Mouse (Mus musculus): ENCODE results near the gene Otub2. TPM values are rescaled to one million over a fixed set of nuclear protein-coding genes. Genes with fewer than 3 reads are reported as not detected.

The Otub2 gene
- total RNA-seq, 2 experiments from 2014 or later, result 46.6 to 53.9 TPM

DNA sequence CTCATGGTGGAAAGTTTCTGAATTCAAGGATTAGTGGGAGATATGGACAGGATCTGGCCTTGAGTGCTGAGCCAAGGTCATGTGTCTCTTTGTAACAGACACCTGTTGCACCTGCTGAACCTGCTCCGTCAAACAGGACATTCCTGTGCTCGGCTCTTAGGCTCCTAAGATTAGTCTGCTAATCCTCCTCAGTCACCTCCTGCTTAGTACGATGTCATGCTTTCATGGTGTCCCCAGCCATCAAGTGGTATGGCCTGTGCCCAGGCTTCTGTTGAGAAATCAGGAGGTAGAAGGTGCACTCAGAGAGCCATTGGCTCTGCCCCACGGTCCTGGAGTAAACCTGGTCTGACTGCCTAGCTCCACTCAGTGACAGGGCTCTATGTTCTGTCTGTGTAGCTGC lies 17.6 kb upstream of the Otub2 start:
- DNase-seq (ENCODE audit: extremely low spot score in 1 of 2, low spot score in 1 of 2), result no peak

DNA sequence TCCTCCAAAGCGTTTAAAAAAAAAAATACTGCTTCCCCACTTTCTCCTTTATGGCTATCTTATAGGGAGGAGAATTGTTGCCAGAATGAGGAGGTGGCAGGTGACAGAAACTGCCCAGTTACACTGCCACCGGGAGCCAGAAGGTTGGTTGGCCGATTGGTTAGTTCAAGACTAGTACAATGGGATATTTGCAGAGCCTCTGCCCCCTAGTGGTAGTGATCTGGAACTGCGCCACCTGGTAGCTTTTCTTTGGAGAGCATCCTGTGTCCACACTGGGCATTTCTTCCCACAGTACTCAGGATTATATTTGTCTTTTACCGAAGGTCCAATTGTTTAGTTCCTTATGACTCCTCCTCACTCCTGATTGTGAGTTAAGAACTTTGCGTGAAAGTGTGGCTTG lies 16.8 kb upstream of the Otub2 start:
- peak in 1 of 2 experiments; percentile 61 for DNase-seq (ENCODE audit: extremely low spot score in 1 of 2, low spot score in 1 of 2)

DNA sequence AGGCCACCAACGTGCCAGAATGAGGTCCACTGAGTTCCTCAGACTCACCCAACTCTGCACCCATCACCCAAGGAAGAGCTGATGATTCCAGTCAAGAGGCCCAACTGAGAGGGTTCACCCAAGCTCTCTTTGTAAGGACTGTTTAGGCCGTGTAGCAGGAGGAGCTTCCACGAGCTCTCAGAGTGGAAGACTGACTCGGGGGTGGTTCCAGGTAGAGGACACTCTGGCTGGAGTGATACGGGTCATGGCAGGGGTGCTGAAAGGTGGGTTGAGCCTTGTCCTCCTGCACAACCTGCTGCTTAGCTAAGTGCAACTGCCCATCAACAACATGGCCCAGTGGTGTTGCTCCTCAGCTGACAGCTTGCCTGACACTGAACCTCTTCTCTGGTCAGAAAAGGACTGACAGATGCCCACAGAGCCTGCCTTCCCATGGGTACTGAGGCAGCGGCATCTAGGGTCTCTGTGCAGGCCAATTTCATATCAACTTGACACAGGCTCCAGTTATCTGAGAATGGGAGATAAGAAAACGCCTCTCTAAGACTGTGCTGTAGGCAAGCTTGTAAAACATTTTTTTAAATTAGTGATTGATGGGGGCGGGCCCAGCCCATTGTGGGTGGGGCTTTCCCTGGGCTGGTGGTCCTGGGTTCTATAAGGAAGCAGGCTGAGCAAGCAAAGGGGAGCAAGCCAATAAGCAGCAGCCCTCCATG lies 14.8 kb upstream of the Otub2 start:
- DNase-seq (ENCODE audit: extremely low spot score in 1 of 2, low spot score in 1 of 2), result no peak

DNA sequence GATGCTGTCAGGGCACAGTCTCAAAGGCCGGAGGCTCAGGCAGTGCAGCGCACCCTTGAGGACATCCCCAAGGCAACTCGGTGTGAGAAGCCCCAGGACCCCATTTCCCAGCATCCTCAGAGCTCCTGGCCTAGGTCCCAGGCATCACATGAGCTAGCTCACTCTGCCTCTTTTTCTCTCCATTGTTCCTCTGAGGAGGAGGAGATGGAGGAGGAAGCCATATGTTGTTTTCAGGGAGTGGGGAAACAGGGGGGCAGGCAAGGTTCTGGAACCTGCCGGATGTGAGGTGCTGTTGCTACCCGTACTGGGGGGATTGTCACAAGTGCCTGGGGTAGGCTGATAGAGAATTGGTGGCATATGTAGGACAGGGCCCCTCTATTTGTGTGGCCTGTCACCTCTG lies 12.4 kb upstream of the Otub2 start:
- peak in 1 of 2 experiments; percentile 53 for DNase-seq (ENCODE audit: extremely low spot score in 1 of 2, low spot score in 1 of 2)

- no peak for DNase-seq (ENCODE audit: extremely low spot score in 1 of 2, low spot score in 1 of 2)
Observed at GRCm38 (mm10) chr12:103376774-103377173, 11.7 kb upstream of the Otub2 start.

DNA sequence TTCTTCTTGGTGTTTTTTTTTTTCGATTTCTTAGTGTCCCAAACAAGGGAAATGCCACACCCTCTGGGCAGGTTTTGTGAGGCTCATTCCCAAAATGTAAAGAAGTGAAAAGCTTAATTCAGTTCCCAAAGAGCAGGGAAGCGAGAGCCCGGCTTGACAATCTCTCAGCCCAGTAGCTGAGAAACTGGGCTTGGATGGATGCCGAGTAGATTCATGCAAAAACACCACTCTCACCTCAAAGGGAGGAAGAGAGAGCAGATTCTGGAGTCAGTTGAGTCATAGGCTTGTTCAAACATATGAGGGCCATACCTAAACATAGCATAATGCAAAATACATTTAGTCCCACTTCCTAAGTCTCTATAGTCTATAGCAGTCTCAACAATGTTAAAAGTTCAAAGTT lies 8.3 kb upstream of the Otub2 start:
- DNase-seq (ENCODE audit: extremely low spot score in 1 of 2, low spot score in 1 of 2), result no peak

GRCm38 (mm10) chr12:103389348-103389727 lies 856 bp downstream of the Otub2 start:
- DNase-seq (ENCODE audit: extremely low spot score in 1 of 2, low spot score in 1 of 2), result no peak

DNA sequence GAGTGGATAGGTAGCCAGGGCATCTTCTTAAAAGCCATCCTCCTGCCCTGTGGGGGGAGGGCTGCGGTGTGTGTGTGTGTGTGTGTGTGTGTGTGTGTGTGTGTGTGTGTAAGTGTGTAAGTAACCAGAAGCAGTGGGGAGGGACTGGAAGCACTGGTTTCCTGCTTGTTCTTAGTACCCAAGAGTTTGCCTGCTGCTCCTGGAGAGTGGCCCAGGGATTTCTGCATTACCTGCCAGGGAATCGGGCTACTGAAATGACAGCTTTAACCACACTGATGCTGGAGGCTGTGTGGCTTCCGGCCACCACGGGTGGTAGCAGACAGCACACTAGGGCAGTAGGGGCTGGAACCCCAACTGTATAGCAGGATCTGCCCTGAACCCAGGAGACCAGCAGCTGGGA lies 1.5 kb downstream of the Otub2 start:
- DNase-seq (ENCODE audit: extremely low spot score in 1 of 2, low spot score in 1 of 2), result no peak

DNA sequence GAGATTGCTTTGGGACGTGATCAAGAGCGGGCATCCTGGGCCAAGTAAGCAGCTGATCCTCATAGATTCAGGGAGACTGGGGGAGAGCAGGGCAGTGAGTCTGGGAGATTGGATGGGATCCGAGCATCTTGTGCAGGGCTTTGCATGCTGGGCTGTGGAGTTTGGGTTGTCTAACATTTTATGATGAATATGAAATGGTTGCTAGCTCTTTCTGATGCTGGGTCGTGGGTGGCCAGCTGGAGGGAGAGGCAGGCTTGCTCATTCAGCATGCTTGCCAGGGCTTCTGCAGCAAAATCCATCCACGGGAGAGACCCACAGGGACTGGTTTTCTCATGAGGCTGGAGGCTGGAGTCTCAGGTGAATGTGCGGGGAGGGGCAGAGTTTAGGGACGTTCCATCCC lies 2.6 kb downstream of the Otub2 start:
- DNase-seq (ENCODE audit: extremely low spot score in 1 of 2, low spot score in 1 of 2), result peak in 1 of 2 experiments; percentile 33

DNA sequence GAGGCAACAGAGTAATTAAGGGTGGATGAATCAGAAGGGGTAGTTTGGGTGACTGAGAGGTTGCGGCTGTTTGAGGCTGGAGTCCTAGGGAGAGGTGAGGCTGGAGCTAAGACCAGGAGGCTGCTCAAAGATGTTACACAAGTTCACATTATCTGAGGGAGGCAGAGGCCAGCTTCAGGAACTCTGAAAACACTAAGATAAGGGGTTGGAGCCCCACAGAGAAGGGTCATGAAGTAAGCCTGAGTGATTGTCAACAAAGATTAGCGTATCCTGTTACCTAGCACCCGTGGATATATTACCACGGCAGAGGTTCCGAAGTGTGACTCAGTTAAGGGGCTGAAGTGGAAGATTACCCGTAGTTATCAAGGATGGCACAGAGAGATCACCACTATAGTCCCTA lies 5.0 kb downstream of the Otub2 start:
- no peak for DNase-seq (ENCODE audit: extremely low spot score in 1 of 2, low spot score in 1 of 2)

- no peak for DNase-seq (ENCODE audit: extremely low spot score in 1 of 2, low spot score in 1 of 2)
Observed at GRCm38 (mm10) chr12:103395486-103396275, 7.2 kb downstream of the Otub2 start.

- no peak for DNase-seq (ENCODE audit: extremely low spot score in 1 of 2, low spot score in 1 of 2)
Observed at GRCm38 (mm10) chr12:103396751-103397150, 8.3 kb downstream of the Otub2 start.

DNA sequence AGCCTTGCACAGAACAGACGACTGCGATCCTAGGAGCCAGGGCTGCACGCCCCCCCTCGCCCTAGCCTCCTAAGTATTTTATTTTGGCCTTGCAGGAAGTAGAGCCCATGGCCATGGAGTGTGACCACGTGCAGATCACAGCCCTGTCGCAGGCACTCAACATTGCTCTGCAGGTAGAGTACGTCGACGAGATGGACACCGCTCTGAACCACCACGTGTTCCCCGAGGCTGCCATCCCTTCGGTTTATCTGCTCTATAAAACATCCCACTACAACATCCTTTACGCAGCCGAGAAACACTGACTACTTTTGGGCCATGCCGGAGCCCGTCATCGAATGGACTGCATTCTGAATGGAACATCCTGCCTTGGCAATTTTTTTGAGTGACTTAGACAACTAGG lies 15.6 kb downstream of the Otub2 start:
- no peak for DNase-seq (ENCODE audit: extremely low spot score in 1 of 2, low spot score in 1 of 2)

DNA sequence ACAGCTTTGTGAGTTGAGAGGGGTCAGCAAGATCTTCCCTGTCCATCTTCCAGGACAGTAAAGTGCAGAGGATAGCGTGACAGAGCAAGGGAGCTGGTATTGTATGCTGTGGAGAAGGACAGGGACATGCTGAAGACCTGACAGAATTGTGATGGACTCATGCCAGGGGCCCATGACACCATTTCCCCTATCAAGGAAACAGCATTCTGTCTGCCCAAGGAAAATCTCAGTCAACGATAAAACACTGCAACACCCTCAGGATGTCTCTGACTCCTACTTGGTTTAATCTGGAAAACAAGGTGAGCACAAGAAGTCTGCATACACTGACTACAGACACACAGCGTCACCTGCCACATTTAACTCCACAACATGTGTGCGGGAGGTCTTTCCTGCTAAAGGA lies 19.2 kb downstream of the Otub2 start, which contains the start of gene 9330161L09Rik:
TSS of gene 9330161L09Rik (minus strand) at position 101 of the 400 bp plus-strand sequence.
- DNase-seq (ENCODE audit: extremely low spot score in 1 of 2, low spot score in 1 of 2), result no peak

- no peak for DNase-seq (ENCODE audit: extremely low spot score in 1 of 2, low spot score in 1 of 2)
Observed at GRCm38 (mm10) chr12:103408144-103408543, 19.7 kb downstream of the Otub2 start.

DNA sequence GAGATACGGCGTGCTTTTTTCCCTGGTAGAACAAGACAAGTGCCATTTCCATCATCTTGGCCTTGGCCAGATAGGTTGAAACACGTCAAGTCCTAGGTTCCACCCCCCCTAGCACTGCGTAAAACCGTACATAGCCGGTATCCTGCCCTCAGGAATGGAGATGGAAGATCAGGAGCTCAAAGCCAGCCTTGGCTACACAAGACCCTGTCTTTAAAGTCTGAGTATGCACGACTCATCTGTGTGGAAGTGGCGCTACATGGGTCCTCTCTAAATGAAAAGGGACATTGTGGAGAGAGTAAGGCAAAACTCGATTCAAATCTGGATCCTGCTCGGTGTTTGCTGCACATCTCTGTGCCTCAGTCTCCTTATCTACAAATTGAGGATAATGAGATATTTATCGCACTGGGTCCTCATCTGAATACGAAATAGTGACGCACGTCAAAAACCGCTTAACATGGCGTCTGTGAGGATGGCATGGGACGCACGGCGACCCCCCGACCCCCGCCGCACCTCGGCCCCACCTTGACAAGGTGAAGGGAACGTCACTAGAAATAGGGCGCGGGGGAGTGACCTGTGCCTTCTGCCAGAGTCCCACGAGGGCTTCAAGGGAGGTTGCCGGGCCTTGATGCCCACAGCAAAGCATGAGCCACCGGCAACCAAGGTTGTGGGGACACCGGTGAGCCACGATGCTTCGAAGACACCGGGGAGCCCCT lies 36.7 kb downstream of the Otub2 start:
- DNase-seq (ENCODE audit: extremely low spot score in 1 of 2, low spot score in 1 of 2), result no peak

DNA sequence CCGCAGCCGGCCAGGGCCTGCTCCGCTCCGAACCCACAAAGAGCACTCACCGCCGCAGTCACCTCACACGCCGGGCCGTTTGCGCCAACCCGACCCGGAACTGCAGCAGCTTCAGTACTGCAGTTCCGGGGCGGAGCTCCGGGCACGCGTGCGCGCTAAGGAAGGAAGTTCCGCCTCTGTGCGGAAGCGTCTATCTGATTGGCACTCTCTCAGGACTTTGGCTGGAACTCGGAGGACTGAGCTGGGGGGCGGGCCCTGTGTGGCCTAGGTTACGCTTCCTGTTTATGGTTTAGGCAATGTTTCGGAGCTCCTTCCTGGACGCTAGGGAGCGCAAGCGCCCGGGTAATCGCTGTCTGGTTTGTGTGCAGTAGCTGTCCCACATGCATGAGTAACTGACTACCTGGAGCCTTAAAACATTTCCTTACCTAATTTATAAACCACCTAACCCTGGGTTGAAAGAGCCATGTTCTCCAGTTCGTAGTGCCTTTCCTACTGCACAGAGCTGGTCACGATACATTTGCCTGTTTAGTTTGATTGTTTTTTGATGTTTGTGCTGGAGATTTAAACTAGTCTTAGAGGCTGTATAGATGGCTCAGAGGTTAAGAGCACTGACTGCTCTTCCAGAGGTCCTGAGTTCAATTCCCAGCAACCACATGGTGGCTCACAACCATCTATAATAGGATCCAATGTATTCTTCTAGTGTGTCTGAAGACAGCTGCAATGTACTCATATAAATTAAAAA lies 37.4 kb downstream of the Otub2 start, which contains the start of gene Ddx24:
TSS of gene Ddx24 (minus strand) at position 102 of the 742 bp plus-strand sequence.
- peak; percentile 87 to 91 for DNase-seq (ENCODE audit: extremely low spot score in 1 of 2, low spot score in 1 of 2)

DNA sequence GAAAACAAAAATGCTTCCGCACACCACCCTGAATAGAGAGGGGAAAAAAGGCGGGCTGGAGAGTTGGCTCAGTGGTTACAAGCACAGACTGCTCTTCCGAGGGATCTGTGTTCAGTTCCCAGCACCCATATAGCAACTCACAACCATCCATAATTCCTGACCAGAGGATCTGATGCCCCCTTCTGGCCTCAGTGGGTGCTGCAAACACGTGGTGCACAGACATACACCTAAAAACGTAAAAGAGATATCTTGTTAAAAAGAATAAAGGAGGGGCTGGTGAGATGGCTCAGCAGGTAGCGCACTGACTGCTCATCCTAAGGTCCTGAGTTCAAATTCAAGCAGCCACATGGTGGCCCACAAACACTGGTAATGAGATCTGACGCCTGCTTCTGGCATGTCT lies 38.2 kb downstream of the Otub2 start:
- no peak for DNase-seq (ENCODE audit: extremely low spot score in 1 of 2, low spot score in 1 of 2)

- DNase-seq (ENCODE audit: extremely low spot score in 1 of 2, low spot score in 1 of 2), result no peak
Observed at GRCm38 (mm10) chr12:103433430-103433829, 44.9 kb downstream of the Otub2 start.

DNA sequence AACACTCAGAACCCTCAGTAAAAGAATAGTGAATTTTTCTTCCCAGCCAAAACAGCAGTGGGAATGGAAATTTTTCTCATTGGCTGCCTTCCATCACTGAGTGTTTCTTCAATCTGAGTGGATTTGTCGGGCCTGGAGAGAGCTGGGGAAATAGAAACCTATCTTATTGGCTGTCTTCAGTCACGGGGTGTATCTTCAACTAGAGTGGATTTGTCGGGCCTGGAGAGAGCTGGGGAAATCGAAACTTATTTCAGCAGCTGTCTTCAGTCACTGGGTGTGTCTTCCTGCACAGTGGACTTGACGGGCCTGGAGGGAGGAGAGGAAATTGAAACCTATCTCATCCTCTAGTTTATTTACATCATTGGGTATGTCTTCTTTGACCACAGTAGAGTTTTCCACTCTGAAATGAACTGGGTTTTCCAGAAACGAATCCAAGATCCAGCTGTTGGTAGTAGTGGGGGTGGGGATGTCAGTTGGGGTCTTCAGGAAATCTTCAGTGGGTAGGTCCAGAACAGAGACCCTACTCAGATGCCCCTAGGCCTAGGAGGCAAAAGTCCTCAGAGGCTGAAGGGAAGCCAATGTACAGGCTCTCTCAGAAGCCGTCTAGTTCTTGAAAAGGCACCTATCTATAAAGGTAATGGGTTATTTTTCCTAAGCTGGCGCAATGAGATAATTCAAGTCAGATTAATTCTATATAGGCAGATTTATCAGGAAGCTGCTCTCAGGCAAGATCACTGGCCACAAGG lies 45.7 kb downstream of the Otub2 start, which contains the start of gene Ifi27:
TSS of gene Ifi27 (plus strand) at position 226 of the 746 bp plus-strand sequence.
- DNase-seq (ENCODE audit: extremely low spot score in 1 of 2, low spot score in 1 of 2), result peak in 1 of 2 experiments; percentile 11
